Mouse (Mus musculus) cerebellum, adult (tissue): ENCODE data around the gene Snrnp48.

Source experiments
- ATAC-seq: cut with Nextera tagmentation; 2 replicates; pipeline ENCODE4 v1.9.2; 2017; ENCODE audit warnings: mild to moderate bottlenecking, moderate library complexity, mixed read lengths; ENCODE audit not compliant: insufficient number of reproducible peaks, low FRiP score, low TSS enrichment

Snrnp48 gene

DNA sequence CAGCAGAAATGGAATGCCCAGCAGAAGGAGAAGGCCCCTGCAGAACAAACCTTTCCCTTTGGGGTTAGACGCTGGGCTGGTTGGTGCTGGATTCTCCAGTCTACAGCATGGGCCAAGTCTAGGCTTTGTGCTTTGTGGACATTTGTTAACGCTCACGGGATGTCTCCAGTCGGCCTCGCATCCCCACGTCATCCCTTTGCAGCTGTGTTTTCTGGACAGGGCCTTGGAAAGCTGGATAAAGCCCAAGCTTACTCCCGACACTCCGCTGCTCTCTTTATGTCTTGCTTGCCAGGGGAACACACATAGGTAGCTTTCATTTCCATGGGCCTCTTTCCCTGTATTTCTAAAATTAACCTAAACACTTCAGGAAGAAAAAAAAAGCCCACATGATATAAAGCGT, 49.0 kb downstream of the Snrnp48 start:
- no peak for ATAC-seq

DNA sequence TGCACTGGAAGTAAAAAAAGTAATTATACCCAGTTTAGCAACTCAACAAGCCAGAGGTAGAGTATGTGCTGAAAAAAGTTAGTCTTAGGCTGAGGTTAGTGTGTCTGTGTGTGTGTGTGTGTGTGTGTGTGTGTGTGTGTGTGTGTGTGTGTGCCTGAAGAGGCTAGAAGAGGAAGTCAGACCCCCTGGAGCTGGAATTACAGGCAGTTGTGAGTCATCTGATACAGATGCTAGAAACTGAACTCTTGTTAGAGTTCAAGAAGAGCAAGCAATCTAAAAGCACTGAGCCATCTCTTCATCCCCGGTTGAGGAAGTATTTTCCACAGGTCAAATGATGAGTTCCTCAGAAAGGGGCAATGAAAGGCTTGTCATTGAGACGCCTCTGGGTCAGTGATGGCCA, 54.2 kb downstream of the Snrnp48 start:
- ATAC-seq: no peak

DNA sequence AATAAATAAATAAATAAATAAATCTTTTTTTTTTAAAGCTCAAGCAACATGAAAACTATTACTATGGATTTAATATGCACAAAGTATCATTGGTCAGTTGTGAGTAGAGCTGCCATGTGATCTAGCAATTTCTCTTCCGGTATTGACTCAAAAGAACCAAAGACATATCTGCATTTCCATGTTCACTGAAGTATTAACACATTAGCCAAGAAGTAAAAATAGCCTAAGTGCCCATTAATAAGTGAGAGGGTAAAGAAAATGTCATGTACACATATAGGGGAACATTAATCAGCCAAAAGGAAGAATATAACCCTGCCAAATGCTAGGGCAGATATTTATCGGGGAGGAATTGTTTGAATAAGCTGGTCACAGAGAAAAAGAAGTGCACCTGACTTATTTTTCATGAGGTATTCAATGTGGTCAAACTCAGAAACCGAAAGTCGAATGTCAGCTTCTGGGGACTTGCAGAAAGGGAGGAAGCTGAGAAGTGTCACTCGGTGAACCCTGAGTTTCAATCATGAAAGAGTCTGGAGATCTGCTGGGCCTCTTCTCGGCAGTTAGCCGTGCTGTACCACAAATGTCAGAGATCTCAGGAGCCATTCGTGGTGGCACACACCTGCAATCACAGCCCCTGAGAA, 64.4 kb downstream of the Snrnp48 start:
- no peak for ATAC-seq

DNA sequence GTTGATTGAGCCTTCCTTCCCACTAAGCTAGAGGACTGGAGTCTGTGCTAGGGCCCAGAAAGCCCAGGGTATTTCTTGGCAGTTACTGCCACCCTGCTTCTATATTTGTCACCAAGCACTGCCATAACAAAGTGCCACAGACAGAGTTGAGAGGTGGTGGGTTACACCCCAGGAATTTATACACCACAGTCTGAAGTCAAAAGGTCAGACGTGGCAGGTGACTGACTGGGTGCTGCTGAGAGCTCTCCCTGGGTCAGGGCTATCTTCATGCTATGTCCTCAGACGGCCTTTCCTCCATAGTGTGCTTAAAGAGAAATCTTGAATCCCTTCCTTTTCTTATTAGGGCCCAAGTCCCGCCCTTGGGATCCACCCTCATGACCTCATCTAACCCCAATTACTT, 67.9 kb downstream of the Snrnp48 start:
- ATAC-seq: no peak
